Mouse (Mus musculus): ENCODE results near the gene Wdr46. TPM values are rescaled to one million over a fixed set of nuclear protein-coding genes. Genes with fewer than 3 reads are reported as not detected.
"Not testable (repeated sequence)": the region's sequence is repeated elsewhere in the genome, so short reads cannot be mapped to it uniquely, and the experiment has no call there.

The Wdr46 gene
- 10.1 and 10.2 TPM in 2 replicates for polyA plus RNA-seq (2012; ENCODE audit: insufficient read depth, insufficient read length, missing spikeins)

DNA sequence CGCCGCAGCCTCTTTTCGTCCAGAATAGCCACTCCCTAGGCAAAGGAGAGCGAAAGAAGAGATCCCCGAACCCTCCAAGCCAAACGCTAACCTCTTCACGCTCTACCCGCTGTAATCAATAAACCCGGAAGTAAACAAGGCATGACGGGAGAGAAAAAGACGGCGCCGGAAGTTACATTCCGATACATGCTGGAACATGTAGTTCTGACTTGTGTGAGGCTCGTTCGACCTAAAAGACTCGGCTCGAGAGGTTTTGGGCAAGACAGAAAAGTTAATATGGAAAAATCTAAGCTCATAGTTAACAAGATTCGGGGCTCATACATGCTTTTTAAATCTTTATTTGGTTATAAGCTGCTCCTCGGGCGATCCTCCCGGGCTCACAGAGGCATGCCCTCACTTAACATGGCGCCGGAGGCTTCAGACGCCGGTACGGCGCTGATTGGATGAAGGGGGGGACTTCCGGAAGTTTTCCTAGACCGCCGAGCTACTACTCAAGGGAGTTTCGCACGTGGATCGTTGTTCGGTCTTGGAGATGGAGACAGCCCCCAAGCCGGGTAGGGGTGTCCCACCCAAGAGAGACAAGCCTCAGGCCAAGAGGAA is at the start of gene Wdr46, which contains the start of gene Pfdn6:
TSS of gene Wdr46 (plus strand) at position 455 of the 600 bp plus-strand sequence.
TSS of gene Pfdn6 (minus strand) at position 138 of the 600 bp plus-strand sequence.
- no peak for TF ChIP-seq POLR2A (IDR thresholded peaks at IDR 0.05; ENCODE audit: borderline replicate concordance, low read depth, low read length)
- no peak for TF ChIP-seq CTCF (IDR thresholded peaks at IDR 0.05; ENCODE audit: low read depth, low read length)
- Histone ChIP-seq H3K4me1 (ENCODE audit: control insufficient read depth, insufficient read depth, low read length) (peaks cover 9% of the 10 kb centered on the region; the same call in 1 of the 2 replicates), H3K27ac (ENCODE audit: insufficient read depth, low read depth, low read length) (peak within 1 kb of the TSS; percentile 76), H3K4me3 (ENCODE audit: insufficient read depth, low read length) (peak within 1 kb of the TSS; percentile 89)

DNA sequence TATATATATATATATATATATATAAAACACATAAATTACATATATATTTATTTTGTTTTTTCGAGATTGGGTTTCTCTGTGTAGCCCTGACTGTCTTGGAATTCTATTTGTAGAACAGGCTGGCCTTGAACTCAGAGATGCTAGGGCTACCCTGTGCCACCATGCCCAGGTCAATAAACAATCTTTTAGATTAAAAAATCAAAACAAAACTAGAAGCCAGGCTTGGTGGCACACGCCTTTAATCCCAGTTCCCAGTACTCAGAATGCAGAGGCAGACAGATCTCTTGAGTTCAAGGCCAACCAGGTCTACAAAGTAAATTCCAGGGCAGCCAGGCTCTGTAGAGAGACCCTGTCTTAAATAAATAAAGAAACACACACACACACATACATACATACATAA is 49.1 kb upstream of the Wdr46 start:
- TF ChIP-seq POLR2A (IDR thresholded peaks at IDR 0.05; ENCODE audit: borderline replicate concordance, low read depth, low read length) (no peak), CTCF (IDR thresholded peaks at IDR 0.05; ENCODE audit: low read depth, low read length) (no peak)

DNA sequence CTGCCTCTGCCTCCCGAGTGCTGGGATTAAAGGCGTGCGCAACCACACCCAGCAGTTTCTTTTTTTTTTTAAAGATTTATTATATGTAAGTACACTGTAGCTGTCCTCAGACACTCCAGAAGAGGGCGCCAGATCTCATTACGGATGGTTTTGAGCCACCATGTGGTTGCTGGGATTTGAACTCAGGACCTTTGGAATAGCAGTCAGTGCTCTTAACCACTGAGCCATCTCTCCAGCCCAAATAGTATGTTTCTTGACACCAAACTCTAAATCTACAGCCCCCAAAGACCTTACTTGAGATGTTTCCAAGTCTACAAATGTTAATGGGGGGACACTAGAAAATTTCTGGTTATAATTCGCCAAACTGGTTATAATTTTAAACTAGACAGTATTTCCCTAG is 48.6 kb upstream of the Wdr46 start:
- H3K4me3 ChIP-seq (ENCODE audit: insufficient read depth, low read length); H3K27ac ChIP-seq (ENCODE audit: insufficient read depth, low read depth, low read length): not testable (repeated sequence)
- peaks cover 11% of the 10 kb centered on the region for H3K4me1 ChIP-seq (ENCODE audit: control insufficient read depth, insufficient read depth, low read length)

More for the DNA sequence above, 49.1 kb upstream of the Wdr46 start:
- Histone ChIP-seq H3K4me1 (ENCODE audit: control insufficient read depth, insufficient read depth, low read length) (peaks cover 11% of the 10 kb centered on the region), H3K4me3 (ENCODE audit: insufficient read depth, low read length) (no peak overlapping the region), H3K27ac (ENCODE audit: insufficient read depth, low read depth, low read length) (no peak overlapping the region)

DNA sequence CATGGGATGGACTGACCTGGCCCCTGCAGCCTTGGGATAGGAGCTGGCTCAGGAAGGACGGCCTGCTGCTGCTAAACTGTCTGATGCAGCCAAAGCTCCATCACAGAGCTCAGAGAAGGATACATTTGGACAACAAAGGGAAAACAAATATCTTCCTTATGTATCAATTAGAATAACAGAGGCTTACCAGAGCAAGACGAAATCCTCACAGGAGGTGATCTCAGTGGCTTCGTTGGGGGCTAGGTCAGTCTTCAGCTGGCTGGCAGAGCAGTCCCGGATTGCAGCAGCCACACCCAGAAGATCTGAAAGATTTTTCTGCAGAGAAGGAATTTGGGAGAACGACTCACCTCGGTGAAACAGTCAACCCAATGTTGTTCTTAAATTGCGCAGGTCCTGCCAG is 48.0 kb upstream of the Wdr46 start:
- H3K27ac ChIP-seq (ENCODE audit: insufficient read depth, low read depth, low read length): no peak overlapping the region
- TF ChIP-seq CTCF (IDR thresholded peaks at IDR 0.05; ENCODE audit: low read depth, low read length): no peak
- no peak for TF ChIP-seq POLR2A (IDR thresholded peaks at IDR 0.05; ENCODE audit: borderline replicate concordance, low read depth, low read length)
- peaks cover 11% of the 10 kb centered on the region for H3K4me1 ChIP-seq (ENCODE audit: control insufficient read depth, insufficient read depth, low read length)
- no peak overlapping the region for H3K4me3 ChIP-seq (ENCODE audit: insufficient read depth, low read length)

DNA sequence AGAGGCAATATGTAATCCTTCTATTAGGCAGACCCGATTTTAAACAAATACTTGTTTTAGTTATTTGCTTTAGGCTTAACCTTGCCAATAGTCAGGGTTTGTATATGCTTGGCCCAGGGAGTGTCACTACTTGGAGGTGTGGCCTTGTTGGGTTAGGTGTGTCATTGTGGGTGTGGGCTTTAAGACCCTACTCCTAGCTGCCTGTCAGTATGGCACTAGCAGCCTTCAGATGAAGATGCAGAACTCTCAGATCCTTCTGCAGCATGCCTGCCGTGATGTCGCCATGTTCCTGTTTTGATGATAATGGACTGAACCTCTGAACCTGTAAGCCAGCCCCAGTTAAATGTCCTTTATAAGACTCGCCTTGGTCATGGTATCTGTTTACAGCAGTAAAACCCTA is 47.4 kb upstream of the Wdr46 start:
- H3K27ac ChIP-seq (ENCODE audit: insufficient read depth, low read depth, low read length): not testable (repeated sequence)

DNA sequence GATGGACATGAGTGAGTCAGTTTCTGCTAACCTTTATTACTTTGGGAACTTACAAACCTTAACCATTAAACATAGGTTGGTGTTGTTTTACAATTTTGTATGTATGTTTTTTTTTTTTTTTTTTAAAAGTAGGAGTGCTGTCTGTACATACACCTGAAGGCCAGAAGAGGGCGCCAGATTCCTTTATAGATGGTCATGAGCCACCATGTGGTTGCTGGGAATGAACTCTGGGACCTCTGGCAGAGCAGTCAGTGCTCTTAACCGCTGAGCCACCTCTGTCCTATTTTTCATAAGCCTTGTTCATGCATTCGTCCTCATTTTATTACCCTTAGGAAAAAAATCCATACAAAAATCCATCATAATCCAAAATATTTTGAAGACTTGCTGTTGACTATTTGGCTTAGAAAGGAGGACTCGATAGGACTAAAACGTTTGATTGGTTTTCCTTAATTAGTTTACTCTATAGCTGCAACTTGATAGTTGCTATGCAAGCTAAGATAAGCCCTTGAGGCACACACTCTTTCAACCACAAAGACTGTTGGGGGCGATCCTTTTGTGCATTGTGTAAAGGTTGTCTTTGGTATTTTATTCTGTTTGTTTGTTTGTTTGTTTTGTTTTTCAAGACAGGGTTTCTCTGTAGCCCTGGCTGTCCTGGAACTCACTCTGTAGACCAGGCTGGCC is 43.2 kb upstream of the Wdr46 start:
- no peak overlapping the region for H3K4me3 ChIP-seq (ENCODE audit: insufficient read depth, low read length)
- no peak for TF ChIP-seq POLR2A (IDR thresholded peaks at IDR 0.05; ENCODE audit: borderline replicate concordance, low read depth, low read length)
- TF ChIP-seq CTCF (IDR thresholded peaks at IDR 0.05; ENCODE audit: low read depth, low read length): peak; percentile 46
- peaks cover 6% of the 10 kb centered on the region for H3K4me1 ChIP-seq (ENCODE audit: control insufficient read depth, insufficient read depth, low read length)
- H3K27ac ChIP-seq (ENCODE audit: insufficient read depth, low read depth, low read length): no peak overlapping the region

More for the DNA sequence above, 47.4 kb upstream of the Wdr46 start:
- H3K4me3 ChIP-seq (ENCODE audit: insufficient read depth, low read length): not testable (repeated sequence)
- H3K4me1 ChIP-seq (ENCODE audit: control insufficient read depth, insufficient read depth, low read length): peaks cover 11% of the 10 kb centered on the region

DNA sequence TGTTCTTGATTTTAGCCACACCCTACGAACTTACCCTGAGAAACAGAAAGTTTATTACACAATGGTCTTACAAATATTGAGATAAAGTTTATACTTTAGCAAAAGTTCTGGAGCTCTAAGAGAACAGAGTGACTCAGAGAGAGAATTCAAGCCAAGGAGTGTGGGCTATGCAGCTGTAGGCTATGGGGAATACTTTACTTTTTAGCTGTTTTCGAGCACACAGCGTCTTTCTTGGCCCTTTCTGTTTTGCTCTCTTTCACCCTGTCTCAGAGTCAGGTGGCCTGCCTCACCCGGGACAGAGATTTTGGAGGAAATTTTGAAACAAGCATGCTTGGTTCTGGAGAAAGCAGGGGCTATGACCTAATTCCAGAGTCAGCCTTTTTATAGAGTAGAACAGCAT is 42.3 kb upstream of the Wdr46 start:
- H3K4me1 ChIP-seq (ENCODE audit: control insufficient read depth, insufficient read depth, low read length): peaks cover 12% of the 10 kb centered on the region
- not testable (repeated sequence) for H3K4me3 ChIP-seq (ENCODE audit: insufficient read depth, low read length); H3K27ac ChIP-seq (ENCODE audit: insufficient read depth, low read depth, low read length)

DNA sequence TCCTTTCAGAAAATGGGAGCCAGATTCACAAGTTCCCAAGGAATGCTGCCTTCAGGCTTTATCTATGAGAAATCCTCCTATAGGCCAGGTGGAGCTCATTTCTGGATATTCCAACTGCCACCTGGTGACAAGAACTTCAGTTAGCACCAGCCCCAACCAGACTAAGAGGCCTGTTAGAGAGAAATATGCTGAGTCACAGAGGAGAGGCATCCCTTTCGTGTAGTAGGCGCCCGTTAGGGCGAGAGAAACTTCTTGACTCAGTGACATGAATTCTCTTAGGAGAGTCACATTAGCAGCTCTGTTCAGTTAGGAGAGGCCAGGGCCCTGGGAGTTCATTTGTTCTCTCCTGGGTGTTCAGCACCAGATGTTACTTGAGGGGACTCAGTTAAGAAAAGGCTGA is 40.8 kb upstream of the Wdr46 start:
- Histone ChIP-seq H3K4me1 (ENCODE audit: control insufficient read depth, insufficient read depth, low read length) (peaks cover 20% of the 10 kb centered on the region), H3K27ac (ENCODE audit: insufficient read depth, low read depth, low read length) (no peak overlapping the region), H3K4me3 (ENCODE audit: insufficient read depth, low read length) (no peak overlapping the region)
- no peak for TF ChIP-seq POLR2A (IDR thresholded peaks at IDR 0.05; ENCODE audit: borderline replicate concordance, low read depth, low read length)
- no peak for TF ChIP-seq CTCF (IDR thresholded peaks at IDR 0.05; ENCODE audit: low read depth, low read length)

DNA sequence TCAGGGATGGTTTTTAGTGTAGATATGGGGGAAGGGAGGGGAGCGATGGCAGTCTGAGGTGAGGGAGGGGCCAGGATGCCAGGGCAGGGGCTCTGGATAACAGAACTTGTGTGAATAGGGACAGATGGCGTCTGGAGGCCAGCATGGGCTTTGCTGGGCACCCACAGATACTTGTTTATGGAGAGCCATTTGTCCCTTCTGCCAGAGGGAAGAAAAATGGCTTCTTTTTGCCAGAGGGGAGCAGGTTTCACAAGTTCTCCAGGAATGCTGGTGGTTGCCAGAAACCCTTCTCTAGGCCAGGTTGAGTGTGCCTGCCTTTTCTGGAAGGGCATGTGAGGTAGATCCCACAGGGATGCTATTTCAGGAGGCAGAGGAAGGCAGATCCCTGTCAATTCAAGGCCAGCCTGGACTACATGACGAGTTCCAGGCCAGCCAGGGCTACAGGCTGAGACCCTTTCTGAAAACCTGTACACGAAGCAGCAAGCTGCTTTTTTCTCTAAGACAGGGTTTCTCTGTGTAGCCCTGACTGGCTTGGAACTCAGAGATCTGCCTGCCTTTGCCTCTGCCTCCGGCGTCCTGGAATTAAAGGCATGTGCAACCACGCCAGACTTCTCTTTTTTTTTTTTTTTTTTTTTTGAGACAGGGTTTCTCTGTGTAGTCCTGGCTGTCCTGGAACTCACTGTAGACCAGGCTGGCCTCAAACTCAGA is 40.0 kb upstream of the Wdr46 start:
- no peak overlapping the region for H3K4me3 ChIP-seq (ENCODE audit: insufficient read depth, low read length)
- H3K27ac ChIP-seq (ENCODE audit: insufficient read depth, low read depth, low read length): no peak overlapping the region
- H3K4me1 ChIP-seq (ENCODE audit: control insufficient read depth, insufficient read depth, low read length): peaks cover 20% of the 10 kb centered on the region
- no peak for TF ChIP-seq CTCF (IDR thresholded peaks at IDR 0.05; ENCODE audit: low read depth, low read length)
- TF ChIP-seq POLR2A (IDR thresholded peaks at IDR 0.05; ENCODE audit: borderline replicate concordance, low read depth, low read length): no peak

DNA sequence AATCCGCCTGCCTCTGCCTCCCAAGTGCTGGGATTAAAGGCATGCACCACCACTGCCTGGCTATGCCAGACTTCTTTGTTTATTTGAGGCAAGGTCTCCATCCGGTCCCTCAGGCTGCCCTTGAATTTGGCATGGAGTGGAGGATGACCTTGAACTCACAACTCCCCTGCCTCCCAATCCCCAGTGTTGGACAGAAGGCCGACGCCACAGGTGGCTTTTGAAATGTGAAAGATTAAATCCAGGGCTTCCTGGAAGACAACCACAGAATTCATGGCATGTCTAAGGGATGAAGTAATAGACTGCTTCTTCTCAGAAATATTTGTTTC is 39.5 kb upstream of the Wdr46 start:
- Histone ChIP-seq H3K4me1 (ENCODE audit: control insufficient read depth, insufficient read depth, low read length) (peaks cover 20% of the 10 kb centered on the region), H3K4me3 (ENCODE audit: insufficient read depth, low read length) (no peak overlapping the region), H3K27ac (ENCODE audit: insufficient read depth, low read depth, low read length) (no peak overlapping the region)
- TF ChIP-seq CTCF (IDR thresholded peaks at IDR 0.05; ENCODE audit: low read depth, low read length): no peak
- no peak for TF ChIP-seq POLR2A (IDR thresholded peaks at IDR 0.05; ENCODE audit: borderline replicate concordance, low read depth, low read length)
